Mouse (Mus musculus): ENCODE measurements around the gene Bclaf3.

Gene Bclaf3

GRCm38 (mm10) chrX:159626907-159627587 is 100.6 kb downstream of the Bclaf3 start, which contains the start of gene Sh3kbp1:
Gene Sh3kbp1, plus strand, starts transcription at chrX:159627272.
- DNase-seq (ENCODE audit: low read depth, low spot score) = peak; percentile 30

- DNase-seq (ENCODE audit: low read depth, low spot score) = peak; percentile 9
These were observed 101.4 kb downstream of the Bclaf3 start for GRCm38 (mm10) chrX:159627588-159628566.

- DNase-seq (ENCODE audit: low read depth, low spot score) = no peak
These were observed 102.1 kb downstream of the Bclaf3 start for GRCm38 (mm10) chrX:159628629-159629028.

GRCm38 (mm10) chrX:159629203-159629602 is 102.7 kb downstream of the Bclaf3 start:
- DNase-seq (ENCODE audit: low read depth, low spot score) = no peak

GRCm38 (mm10) chrX:159638500-159639227 is 112.2 kb downstream of the Bclaf3 start:
- no peak for DNase-seq (ENCODE audit: low read depth, low spot score)

GRCm38 (mm10) chrX:159639991-159640390 is 113.5 kb downstream of the Bclaf3 start:
- DNase-seq (ENCODE audit: low read depth, low spot score) = no peak

All from ES-CJ7 (cell line).